Mouse (Mus musculus): Measurements from ENCODE around the gene Rab23.
"Not testable (repeated sequence)": the region's sequence is repeated elsewhere in the genome, so short reads cannot be mapped to it uniquely, and the experiment has no call there.

Rab23 gene

DNA sequence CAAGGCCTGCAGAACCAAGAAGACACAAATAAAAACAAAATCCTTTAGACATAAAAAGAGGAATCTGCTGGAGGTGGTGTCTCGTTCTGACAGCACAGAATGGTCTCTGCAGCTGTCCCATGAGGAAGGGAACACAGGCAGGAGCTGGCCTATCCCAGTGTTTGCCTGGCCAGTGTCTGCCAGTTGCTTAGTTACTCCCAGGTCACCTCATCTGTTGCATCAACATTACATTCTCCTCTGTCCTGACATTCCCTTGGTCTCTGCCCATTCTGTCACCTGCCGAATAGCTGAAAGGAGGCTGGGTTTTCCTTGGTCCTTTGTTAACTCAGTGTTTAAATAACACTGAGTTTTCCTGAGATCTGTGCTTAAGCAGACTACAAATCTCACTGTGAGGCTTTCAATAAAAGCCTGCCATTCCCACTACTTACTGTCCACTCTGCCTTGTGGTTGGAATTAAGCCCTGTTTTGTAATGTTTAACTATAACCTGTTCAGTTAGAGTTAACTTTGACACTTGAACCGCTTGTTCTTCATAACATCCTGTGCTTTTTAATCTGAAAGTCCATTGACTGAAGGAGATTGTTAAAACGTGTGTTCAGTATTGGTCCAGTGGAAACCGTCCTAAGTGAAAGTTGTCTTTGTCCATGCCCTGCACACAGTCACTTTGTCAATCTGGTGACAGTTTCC, 14.5 kb downstream of the Rab23 start:
- DNase-seq (ENCODE audit: low spot score) = no peak

DNA sequence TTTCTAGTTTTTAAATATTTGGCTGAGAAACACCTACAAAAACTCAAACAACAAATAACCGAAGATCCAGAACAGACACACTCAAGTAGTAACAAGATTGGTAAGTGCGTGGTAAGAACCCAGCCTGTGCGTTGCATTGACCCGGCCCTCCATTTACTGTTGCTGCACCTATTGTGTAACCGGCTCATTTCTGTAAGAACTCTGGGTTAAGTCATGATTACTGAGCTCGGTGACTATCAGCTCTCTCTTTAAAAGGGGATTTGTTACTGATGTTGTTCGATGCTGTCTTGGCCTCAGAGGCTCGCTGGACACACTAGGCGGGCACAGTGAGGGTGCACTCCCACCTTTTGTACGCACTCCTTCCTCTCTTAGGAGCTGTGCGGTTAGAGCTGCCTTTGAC, 18.6 kb downstream of the Rab23 start:
- no peak for DNase-seq (ENCODE audit: low spot score)

DNA sequence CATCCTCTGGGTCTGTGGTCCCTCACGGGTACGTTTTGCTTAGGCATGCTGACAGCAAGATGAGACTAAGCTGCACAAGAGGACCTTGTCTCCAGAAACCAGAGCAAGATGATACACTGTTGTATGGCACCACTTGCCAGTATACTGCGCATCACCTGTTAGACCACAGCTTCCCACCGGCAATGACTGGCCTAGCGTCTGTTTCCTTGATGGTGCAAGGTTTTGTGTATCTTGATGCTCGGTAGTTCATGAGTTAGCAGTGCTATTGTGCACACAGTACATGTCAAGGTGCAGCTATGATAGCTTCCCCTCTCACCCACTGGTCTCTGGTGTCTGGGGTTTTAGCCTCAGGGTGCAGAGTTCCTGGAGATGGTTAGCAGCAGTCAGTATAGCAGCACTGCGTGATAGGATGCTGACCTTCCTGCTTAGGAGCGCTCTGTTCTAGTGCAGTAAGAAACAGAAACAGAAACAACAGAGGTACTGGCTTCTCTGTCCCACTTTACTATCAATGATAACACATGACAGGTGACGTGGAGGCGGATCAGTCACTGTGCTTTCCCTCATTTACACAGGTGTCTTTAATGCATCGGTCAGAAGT, 19.1 kb downstream of the Rab23 start:
- DNase-seq (ENCODE audit: low spot score) = no peak

DNA sequence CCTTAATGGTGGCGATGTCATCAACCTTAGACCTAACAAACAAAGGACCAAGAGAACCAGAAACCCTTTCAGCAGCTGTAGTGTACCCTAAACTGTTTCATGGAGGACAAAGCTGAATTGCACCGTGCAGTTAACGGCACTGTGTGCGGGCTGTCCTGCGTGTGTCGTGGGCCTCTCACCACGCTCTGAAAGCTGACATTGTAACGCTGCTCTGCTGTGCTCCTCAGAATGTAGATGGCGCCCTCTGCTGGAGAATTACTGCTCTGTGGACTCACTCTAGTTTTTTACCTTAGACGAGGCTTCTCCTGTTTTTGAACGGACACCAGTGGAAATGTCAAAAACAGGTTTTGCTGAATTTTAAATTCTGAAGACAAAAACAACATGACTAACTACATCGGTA, 19.6 kb downstream of the Rab23 start:
- peak; percentile 47 for DNase-seq (ENCODE audit: low spot score)

DNA sequence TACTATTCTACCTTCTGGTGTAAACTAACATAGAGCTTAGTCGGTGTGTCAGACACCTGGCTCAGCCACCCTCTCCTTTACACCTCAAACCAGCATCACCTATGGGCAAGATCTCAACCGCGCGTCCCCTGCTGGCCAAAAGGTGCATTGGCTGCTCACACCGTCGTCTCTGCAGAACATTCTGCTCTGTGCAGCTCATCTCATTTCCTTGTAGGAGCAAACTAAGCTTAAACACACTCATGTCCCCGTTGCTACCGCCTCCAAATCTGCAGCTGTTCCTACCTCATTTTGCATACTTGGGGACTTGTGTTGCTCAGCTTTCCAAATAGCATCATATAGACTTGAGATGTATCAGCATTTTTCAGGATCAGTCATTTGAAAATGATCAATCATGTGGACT, 23.2 kb downstream of the Rab23 start:
- no peak for DNase-seq (ENCODE audit: low spot score)

DNA sequence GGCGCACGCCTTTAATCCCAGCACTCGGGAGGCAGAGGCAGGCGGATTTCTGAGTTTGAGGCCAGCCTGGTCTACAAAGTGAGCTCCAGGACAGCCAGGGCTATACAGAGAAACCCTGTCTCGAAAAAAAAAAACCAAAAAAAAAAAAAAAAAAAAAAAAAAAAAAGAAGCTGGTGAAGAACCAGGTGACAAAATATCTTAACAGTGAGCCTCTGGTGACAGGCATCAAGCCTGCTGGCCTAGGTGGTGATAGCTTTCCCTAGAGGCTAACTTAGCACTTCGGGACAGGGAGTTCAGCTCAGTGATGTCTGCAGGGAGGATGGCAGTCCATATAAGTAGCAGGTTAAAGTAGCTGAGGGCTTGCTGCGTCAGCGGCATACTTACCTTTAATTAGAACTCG, 25.1 kb downstream of the Rab23 start:
- DNase-seq (ENCODE audit: low spot score) = not testable (repeated sequence)

DNA sequence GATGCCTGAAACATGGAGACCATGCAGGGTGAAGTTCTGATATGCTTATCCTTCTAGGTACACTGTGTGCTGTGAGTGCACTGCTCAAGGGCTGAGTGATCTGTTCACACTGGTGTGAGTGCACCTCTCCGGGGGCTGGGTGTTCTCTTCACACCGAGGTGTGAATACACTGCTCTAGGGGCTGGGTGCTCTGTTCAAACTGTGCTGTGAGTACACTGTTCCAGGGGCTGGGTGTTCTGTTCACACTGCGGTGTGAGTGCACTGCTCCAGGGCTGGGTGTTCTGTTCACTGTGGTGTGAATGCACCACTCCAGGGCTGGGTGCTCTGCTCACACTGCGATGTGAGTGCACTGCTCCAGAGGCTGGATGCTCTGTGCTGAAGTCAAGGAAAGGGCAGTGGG, 26.2 kb downstream of the Rab23 start:
- no peak for DNase-seq (ENCODE audit: low spot score)

DNA sequence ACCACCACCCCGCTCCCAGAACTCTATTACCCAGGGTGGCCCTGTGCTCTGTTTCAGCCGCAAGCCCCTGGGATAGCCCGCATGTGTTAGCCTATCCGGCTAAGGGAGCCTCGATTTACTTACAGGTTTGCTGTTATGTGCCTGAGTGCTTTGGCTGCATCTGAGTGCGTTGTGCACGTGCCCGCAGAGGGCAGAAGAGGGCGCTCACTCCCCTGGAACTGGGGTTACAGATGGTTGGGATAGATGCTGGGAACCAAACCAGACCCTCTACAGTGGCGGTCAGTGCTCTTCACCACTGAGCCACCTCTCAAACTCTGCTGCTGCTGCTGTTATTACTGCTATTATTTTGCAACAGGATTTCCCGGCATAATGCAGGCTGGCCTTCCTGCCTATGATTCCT, 29.4 kb downstream of the Rab23 start:
- DNase-seq (ENCODE audit: low spot score) = no peak

DNA sequence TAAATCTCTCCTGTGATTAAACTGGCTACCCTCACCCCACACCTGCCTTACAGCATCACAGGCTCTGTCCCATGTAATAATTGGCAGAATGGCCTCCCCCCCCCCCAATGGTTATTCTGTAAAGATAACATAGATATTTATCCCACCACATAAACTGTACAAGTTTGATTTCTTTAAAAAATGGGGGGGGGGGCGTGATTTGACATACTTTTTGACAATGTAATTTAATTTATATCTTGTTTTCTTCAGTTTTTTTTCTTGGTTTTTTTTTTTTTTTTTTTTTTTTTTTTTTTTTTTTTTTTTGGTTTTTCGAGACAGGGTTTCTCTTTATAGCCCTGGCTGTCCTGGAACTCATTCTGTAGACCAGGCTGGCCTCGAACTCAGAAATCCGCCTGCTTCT, 30.0 kb downstream of the Rab23 start:
- not testable (repeated sequence) for DNase-seq (ENCODE audit: low spot score)

DNA sequence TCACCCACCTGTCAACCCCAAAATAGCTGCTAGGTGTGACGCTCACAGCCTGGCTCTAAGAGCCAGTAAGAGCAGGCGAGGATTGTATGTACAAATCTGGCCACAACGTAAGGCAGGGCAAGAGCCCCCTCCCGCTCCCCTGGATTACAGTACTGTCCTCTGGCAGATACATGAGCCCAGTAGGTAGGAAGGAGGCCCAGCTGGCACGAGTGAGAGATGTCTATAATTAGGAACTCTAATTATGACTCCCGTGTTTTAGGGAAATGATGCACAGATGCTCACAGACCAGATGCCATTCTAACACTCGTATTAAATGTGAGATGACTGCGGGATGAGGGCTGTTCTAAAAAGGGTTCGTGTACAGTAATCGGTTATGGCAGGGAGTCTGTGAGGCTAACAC, 31.6 kb downstream of the Rab23 start:
- no peak for DNase-seq (ENCODE audit: low spot score)

DNA sequence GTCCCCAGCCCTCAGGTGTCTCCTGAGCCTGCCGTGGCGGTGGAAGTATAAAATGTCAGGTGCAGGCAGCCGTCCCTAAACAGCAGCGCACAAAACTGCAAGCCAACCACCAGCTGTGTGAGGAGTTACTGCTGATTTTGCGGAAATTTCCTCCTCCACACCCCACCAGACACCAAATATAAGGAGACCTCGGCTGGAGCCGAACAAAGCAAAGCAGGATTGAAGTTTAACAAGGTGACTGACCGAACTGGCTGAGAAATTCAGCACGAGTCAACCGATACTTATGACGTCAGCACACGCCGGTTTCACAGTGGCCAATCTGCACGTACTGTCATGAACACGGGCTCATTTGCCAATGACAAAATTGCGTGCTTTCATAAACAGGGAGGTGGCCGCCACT, 34.4 kb downstream of the Rab23 start:
- no peak for DNase-seq (ENCODE audit: low spot score)

DNA sequence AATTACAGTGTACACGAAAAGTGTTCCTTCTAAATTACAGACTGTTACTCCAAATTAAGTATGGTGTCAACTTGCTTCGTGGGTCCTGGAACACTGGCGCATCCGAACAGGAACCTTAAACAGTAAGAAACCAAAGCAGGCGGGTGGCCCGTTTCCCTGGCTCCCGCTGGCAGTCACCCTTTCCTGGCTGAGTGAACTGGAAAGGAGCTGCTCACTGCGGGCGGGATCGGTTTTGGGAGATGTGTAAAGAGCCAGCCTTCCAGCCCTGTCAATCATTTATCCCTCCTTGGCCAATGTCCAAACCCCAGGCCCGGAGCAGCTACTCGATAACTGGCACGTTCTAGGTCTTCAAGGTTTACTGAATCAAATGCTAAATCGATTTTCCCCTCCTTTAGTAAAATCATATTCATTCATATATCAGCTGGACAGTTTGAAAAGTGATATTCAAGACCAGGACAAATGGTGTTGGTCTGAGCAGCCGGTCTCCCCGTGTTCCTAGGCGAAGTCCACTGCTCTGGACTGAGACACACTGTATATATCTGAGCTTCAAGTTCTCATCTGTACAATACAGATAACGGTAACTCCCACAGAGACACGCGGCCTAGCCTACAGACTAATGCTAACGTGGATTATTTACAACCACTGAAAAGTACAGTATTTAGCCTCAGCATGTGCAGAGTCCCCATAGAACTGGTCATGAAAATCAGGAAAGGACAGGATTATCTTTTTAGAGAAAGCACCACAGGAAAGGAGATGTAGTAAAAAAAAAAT, 35.5 kb downstream of the Rab23 start:
- no peak for DNase-seq (ENCODE audit: low spot score)

DNA sequence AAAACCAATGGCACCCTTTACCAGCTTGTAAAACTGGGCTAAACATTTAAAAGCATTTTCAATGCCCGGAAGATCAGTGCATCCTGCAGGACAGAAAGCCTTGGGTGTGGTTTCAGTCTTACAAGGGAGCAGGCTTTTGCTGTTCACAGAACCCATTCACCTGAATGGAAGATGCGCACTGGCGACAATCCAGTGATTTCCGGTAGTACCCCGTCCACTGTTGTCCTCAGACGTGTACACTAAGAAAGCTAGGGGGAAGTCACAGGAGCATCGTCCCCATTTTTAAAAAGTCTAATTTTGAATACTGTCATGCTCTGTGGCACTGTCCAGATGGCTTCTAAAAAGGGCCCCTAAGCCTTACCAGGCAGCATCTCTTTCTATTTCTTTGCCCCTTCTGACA, 36.1 kb downstream of the Rab23 start:
- no peak for DNase-seq (ENCODE audit: low spot score)

DNA sequence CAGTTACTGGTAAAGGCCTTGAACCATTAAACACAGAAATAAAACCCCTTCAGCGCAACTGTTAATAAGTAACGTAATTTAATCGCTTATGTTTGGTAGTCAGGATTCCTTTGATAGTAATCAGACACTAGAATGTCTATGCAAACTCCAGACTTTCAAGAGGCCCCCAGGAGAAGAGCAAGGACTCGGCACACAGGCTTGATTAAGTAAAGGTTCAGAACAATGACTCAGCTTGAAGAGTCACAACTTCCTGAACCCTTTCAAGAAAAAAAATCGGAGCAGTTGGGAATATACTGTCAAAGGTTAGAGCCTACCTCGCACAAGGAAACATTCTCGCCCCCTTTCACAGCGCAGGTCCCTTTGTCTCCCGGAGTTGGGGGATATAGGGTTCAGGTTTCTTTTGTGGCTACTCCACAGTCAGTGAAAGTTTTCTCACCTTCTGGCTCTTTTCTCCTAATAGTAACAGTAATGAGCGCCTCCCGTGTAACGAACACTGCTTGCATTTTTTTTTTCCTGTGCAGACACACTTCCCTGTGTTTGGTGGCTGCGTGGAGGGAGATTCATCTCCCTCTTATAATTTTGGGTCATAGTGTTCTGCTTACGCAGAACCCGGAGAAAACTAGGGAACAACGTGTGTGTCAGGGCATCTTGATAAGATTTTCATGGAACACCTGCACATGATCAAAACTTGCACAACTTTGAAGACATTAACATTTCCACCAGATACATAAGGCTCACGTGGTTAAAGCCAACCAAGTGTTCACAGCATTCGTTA, 36.8 kb downstream of the Rab23 start:
- DNase-seq (ENCODE audit: low spot score) = no peak

DNA sequence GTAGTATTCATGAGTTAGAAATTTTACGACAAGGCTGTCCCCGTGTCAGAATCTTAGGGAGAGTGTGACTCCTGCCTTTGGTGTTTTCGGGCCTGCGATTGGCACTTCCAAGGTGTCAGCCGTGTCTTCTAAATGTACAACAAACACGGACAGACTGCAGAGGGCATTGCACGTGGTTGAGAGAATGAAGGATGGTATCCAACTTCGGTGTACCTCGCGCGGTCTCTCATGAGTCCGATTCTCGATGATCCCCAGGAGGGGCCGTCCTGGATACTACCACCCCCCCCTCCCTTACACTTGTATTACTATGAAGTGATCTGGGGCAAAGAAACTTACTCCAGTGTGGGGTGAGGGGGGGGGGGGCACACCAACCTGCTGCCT, 37.3 kb downstream of the Rab23 start:
- DNase-seq (ENCODE audit: low spot score) = no peak

DNA sequence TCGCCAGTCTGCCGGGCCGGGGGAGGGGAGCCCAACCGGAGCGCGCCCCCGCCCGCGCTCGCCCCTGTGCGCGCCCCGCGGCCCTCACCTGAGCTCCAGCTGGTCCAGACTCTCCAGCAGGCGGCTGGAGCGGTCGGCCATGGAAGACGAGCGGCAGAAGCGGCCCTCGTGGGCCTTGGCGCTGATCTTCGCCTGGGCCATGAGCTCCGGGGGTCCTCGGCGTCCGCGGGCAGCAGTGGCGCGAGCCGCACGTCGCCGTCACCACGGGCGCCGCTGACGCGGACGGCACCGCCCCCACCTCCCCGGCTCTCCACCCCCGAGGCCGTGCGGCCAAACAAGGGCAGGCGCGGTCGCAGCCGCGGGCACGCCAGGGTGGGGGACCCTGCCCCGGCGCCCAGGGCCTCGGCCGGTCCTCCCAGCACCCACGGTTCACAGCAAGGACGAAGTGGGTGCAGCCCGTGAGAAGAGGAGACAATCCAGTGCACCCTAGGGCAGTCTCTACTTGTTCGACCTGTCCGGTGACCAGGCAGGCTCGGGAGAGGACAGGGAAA, 37.9 kb downstream of the Rab23 start, which contains the start of gene Bag2:
Bag2 (minus strand) TSS at position 305 of the 551 bp plus-strand sequence.
- peak; percentile 77 for DNase-seq (ENCODE audit: low spot score)

DNA sequence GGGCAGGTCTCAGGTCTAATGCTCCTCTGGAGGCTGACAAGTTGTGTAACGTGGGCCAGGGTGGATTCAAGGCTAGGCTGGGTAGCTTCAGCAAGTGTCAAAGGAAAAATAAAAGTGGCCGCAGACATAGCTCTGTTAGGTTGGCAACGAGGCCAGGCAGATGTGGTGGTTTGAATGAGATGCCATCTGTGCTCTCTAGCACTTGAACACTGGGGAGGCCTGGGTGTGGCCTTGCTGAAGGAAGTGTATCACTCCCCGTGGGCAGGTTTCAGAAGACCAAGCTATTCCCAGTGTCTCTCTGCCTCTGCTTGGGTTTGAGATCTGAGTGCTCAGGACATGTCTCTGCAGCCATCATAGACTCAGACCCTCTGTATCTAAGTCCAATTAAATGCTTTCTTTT, 38.8 kb downstream of the Rab23 start:
- no peak for DNase-seq (ENCODE audit: low spot score)

DNA sequence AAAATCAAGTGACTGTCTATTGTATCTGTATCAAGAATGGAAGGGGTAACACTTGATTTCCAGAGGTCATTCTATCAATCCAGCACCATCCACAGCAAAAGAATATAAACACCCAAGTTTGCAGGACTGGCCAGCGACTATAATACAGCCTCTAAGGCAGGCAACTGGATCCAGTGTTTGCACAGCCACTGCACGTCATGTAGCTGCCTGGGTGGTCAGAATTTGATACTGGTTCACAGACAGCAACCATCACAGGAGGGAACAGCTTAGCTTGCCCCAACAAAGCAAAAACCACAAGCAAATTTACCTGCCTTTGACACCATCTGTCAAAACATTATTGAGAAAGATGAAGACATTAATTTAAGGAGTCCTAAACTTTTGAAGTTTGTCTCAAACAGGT, 44.1 kb downstream of the Rab23 start:
- DNase-seq (ENCODE audit: low spot score) = no peak

DNA sequence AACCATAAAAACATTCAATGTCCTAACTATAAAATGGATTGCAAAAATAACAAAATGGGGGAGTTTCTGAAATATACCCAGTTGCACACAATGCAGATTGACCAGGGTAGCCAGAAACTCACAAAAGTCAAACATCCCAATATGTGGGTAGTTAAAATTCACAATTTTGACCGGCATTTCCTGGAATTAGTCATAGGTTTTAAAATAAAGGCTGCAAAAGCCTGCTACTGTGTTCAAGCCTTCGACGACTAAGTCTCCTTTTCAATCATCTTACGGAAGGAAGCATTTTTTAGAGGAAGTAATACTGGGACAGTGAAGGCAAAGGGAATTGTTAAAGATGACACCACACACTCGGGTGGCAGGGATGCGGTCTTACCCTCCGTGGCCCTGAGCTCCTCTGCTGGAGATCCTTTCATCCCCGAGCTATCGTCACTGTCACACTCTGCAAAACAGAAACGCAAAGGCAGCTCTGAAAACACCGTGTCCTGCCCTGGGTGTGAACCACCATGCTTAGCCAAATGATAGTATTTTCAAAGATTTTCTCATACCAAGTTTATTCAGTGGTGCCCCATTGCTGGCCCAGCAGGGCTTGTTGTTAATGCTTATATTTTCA, 45.9 kb downstream of the Rab23 start:
- DNase-seq (ENCODE audit: low spot score) = no peak

DNA sequence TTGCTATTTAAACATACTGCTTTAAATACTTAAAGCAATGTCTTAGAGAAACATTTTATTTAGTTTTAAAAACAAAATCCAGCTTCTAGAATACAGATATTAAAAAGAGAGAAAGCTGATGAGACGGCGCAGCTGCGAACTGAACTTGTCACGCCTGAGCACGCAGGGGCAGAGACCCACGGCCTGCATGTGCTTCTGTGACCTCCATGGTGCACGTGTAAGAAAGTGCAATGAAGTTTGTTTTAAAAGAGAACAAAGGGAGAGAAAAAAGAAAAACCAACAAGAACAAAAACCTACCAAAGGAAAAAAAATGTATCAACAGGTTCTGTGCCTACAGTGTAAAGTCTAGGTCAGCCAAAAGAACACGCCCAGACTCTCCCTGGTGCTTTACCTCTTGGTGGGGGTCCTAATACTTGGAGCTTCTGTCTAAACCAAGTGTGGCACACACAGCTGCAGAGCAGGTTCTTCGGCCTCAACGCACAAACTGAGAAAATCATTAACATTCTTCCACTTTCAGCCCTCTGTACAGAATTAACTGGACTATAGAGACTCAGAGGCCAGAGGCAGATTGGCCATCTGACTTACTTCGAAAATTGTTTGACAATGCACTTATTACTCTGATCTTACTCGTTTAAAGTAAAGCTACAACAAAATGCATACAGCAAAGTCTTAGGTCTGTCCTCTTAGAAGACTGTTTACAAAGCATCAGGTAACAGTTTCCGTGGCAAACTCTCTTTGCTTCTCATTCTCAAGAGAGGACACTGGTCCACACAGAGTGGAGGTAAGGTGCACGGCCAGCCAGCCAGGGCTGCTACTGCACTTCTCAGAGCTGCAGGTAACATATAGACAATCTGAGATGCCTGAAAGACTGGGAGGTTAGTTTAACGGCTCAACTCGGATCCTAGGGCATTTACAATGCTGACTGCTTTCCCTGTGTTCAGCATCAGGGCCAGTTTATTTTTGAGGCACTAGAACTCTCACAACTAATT, 47.1 kb downstream of the Rab23 start:
- DNase-seq (ENCODE audit: low spot score) = no peak
